Comparison of ENCODE assay signal across 8 mouse cellular contexts in the genomic region with DNA sequence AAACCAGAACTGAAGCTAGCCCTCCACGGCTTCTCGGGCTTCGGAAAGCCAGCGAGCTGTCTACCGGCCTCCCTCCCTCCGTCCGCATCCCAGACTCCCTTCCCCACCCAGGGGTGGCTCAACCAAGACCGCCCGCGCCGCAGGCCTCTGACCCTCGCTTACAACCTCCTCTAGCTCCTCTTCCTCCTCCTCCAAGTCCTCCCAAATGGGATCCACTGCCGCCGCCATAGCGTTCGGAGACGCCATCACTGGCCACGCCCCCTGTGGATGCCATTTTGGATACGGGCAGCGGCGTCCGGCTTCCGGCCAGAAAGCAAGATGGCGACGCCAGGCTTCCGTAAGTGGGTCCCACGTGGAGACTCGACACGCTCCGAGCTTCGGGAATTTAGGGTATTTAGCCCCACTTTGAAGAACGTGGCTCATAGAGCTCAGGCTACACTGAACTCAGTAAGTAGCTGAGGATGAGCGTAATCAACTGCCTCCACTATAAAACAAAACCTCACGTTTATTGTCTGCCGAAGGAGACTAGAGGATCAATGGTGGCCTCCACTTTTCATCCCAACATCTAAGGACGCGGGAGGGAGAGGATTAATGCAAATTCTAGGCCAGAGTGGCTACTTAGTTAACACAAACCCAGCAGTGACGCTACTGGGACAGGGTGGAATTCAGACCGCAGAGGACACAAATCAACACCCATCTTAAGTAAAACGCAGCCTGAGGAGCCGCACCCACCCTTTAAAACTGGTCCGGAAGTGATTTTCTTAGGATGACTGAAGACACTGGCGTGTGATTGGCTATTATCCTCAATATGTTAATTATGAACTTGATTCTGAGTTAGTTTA. TPM values are rescaled to one million over a fixed set of nuclear protein-coding genes. Genes with fewer than 3 reads are reported as not detected.
DNase-seq lines count a peak whose midpoint lies in the region; ATAC-seq and TF ChIP-seq lines count a peak whose summit lies in the region.

Gene Gtf3c6 (minus strand): TSS at position 695 of the 842 bp plus-strand sequence.

- peak within 1 kb of the TSS; percentile 65 for H3K4me2 ChIP-seq in forebrain, embryonic 13.5 days
- H3K4me2 ChIP-seq in liver, postnatal 0 days (ENCODE audit: low read depth, low read length) = peak within 1 kb of the TSS; percentile 90
- peak within 1 kb of the TSS; percentile 82 for H3K4me2 ChIP-seq in neural tube, embryonic 14.5 days (ENCODE audit: low read depth, low read length)

- intact Hi-C loops in heart, postnatal 10 days (cut with DNase I) = loop anchor here (1.0 kb wide), 1 partner anchor 92 kb away; no protein-coding TSS in a partner anchor

- H3K4me3 ChIP-seq in E14TG2a.4 (replicated peaks; ENCODE audit: low read length) = peak within 1 kb of the TSS; percentile 92
- peak within 1 kb of the TSS; percentile 77 for H3K4me3 ChIP-seq in forebrain, embryonic 13.5 days
- peak within 1 kb of the TSS; percentile 94 for H3K4me3 ChIP-seq in liver, postnatal 0 days (ENCODE audit: low read depth, low read length)
- peak within 1 kb of the TSS; percentile 72 for H3K4me3 ChIP-seq in neural tube, embryonic 14.5 days (ENCODE audit: low read depth, low read length)

- no peak for TF ChIP-seq CTCF in E14TG2a.4 (conservative IDR thresholded peaks at IDR 0.05; ENCODE audit: low read length)
- no peak for TF ChIP-seq CTCF in liver, postnatal 0 days (IDR thresholded peaks at IDR 0.05; ENCODE audit: low read depth)

- peaks cover 31% of the 10 kb centered on the region for H3K4me1 ChIP-seq in E14TG2a.4 (replicated peaks; ENCODE audit: low read depth, low read length)
- H3K4me1 ChIP-seq in forebrain, embryonic 13.5 days = peaks cover 6% of the 10 kb centered on the region; the same call in 1 of the 2 replicates
- peaks cover 16% of the 10 kb centered on the region for H3K4me1 ChIP-seq in liver, postnatal 0 days (ENCODE audit: insufficient read depth)
- H3K4me1 ChIP-seq in neural tube, embryonic 14.5 days (ENCODE audit: control insufficient read depth, insufficient read depth, low read length) = 0 out of 2 replicates have a peak, but pooled peaks cover 4% of the 10 kb centered on the region

- TF ChIP-seq EP300 in liver, postnatal 0 days (IDR thresholded peaks at IDR 0.05; ENCODE audit: low read depth) = no peak

- H3K36me3 ChIP-seq in E14TG2a.4 (ENCODE audit: insufficient read depth, low read length) = peaks cover 33% of the 10 kb centered on the region
- H3K36me3 ChIP-seq in forebrain, embryonic 13.5 days (ENCODE audit: poor library complexity, severe bottlenecking) = peaks cover 21% of the 10 kb centered on the region
- peaks cover 8% of the 10 kb centered on the region for H3K36me3 ChIP-seq in liver, postnatal 0 days (replicated peaks; ENCODE audit: insufficient read depth, low read length)
- H3K36me3 ChIP-seq in neural tube, embryonic 14.5 days (ENCODE audit: control insufficient read depth, insufficient read depth, low read length) = no peaks in the 10 kb centered on the region

- peak; percentile 89 for DNase-seq in c-Kit-positive CD71-positive TER-119-positive erythroid progenitor cells, embryonic 14.5 days (ENCODE audit: low spot score)
- DNase-seq in heart, postnatal 10 days = peak; percentile 96 to 98
- DNase-seq in large intestine, adult 2 months (ENCODE audit: low read depth, low spot score) = peak; percentile 87
- peak; percentile 95 for DNase-seq in liver, postnatal 0 days
- peak; percentile 97 for DNase-seq in testis, postnatal 10 days (ENCODE audit: low spot score)

- no peaks in the 10 kb centered on the region for H3K9me3 ChIP-seq in E14TG2a.4 (ENCODE audit: low read length)
- H3K9me3 ChIP-seq in forebrain, embryonic 13.5 days (replicated peaks) = no peaks in the 10 kb centered on the region
- no peaks in the 10 kb centered on the region for H3K9me3 ChIP-seq in liver, postnatal 0 days (ENCODE audit: low read length)
- H3K9me3 ChIP-seq in neural tube, embryonic 14.5 days (ENCODE audit: control insufficient read depth, low read length) = no peaks in the 10 kb centered on the region

- H3K9ac ChIP-seq in forebrain, embryonic 13.5 days = peak within 1 kb of the TSS; percentile 91
- peak within 1 kb of the TSS; percentile 90 for H3K9ac ChIP-seq in liver, postnatal 0 days (replicated peaks)
- peak within 1 kb of the TSS; percentile 86 for H3K9ac ChIP-seq in neural tube, embryonic 14.5 days (replicated peaks; ENCODE audit: low read depth, low read length)

- H3K27ac ChIP-seq in forebrain, embryonic 13.5 days = peak within 1 kb of the TSS; percentile 93
- peak within 1 kb of the TSS; percentile 84 for H3K27ac ChIP-seq in liver, postnatal 0 days (ENCODE audit: low read depth)
- H3K27ac ChIP-seq in neural tube, embryonic 14.5 days (ENCODE audit: low read depth, low read length) = peak within 1 kb of the TSS; percentile 94

- no peaks in the 10 kb centered on the region for H3K27me3 ChIP-seq in E14TG2a.4 (ENCODE audit: insufficient read depth, low read length)
- no peaks in the 10 kb centered on the region for H3K27me3 ChIP-seq in forebrain, embryonic 13.5 days
- H3K27me3 ChIP-seq in liver, postnatal 0 days (ENCODE audit: insufficient read depth, low read length) = no peaks in the 10 kb centered on the region
- H3K27me3 ChIP-seq in neural tube, embryonic 14.5 days (ENCODE audit: control insufficient read depth, insufficient read depth, low read length) = no peaks in the 10 kb centered on the region

- peak; percentile 80 for ATAC-seq in forebrain, embryonic 13.5 days
- peak; percentile 71 for ATAC-seq in liver, postnatal 0 days
- ATAC-seq in neural tube, embryonic 14.5 days (ENCODE audit: low read depth) = peak; percentile 80

- under 1% methylated on average over 43 of the region's 43 CpGs for WGBS in forebrain, embryonic 13.5 days
- WGBS in large intestine, adult 2 months = under 1% methylated on average over 43 of the region's 43 CpGs
- WGBS in liver, postnatal 0 days (ENCODE audit: insufficient replicate concordance) = 1% methylated on average over 42 of the region's 43 CpGs
- under 1% methylated on average over 43 of the region's 43 CpGs for WGBS in neural tube, embryonic 14.5 days

RNA-seq across cellular contexts. Expression of gene Gtf3c6, which starts in this region (rescaled TPM):
- 116 and 122 TPM in 2 replicates for polyA plus RNA-seq in forebrain, embryonic 13.5 days (2015; fragmentation: Nextera tagmentation; extraction: Ambion mirVana)
- total RNA-seq in heart, postnatal 10 days (2021) = 10 to 100 TPM; 30.4 to 31.5 TPM
- 6.4 and 8.0 TPM in 2 replicates for polyA plus RNA-seq in large intestine, adult 2 months (2012; rRNA removed)
- 23.7 and 28.3 TPM in 2 replicates for polyA plus RNA-seq in liver, postnatal 0 days (2015; fragmentation: Nextera tagmentation; extraction: Ambion mirVana)
- polyA plus RNA-seq in neural tube, embryonic 14.5 days (2014; fragmentation: Nextera tagmentation; extraction: Ambion mirVana) = 84.6 and 93.4 TPM in 2 replicates

Comparison
In these comparisons a context has a peak if more than half of its experiments do, and no peak if none do; other contexts are left out.
1. Peak in every context shown above with its lines: DNase-seq, ATAC-seq, H3K4me3 ChIP-seq and H3K27ac ChIP-seq.